ENCODE assay signal across 12 mouse cellular contexts in genomic region chr16:49997040-49997439, GRCm38 (mm10).
DNase-seq lines count a peak whose midpoint lies in the region; ATAC-seq lines count a peak whose summit lies in the region.
"Had no signal": no experiment of that assay in that cellular context is flagged by ENCODE, and none has a peak within 500 bp of the region (broad histone marks: within the 10 kb centered on the region; RNA-seq: fewer than 3 reads in every experiment).

No protein-coding gene starts in this region.

- H3K36me3 ChIP-seq in heart, embryonic 12.5 days = no peaks in the 10 kb centered on the region
- no peaks in the 10 kb centered on the region for H3K36me3 ChIP-seq in limb, embryonic 15.5 days
- no peaks in the 10 kb centered on the region for H3K36me3 ChIP-seq in forebrain, embryonic 10.5 days (replicated peaks)
- H3K36me3 ChIP-seq in liver, embryonic 12.5 days = no peaks in the 10 kb centered on the region
- H3K36me3 ChIP-seq: stomach, embryonic 15.5 days had no signal

- H3K4me1 ChIP-seq in heart, embryonic 12.5 days (replicated peaks) = 0 out of 2 replicates have a peak, but pooled peaks cover 9% of the 10 kb centered on the region
- H3K4me1 ChIP-seq in limb, embryonic 15.5 days = peaks cover 6% of the 10 kb centered on the region; the same call in 1 of the 2 replicates
- peaks cover 17% of the 10 kb centered on the region for H3K4me1 ChIP-seq in forebrain, embryonic 10.5 days
- no peaks in the 10 kb centered on the region for H3K4me1 ChIP-seq in liver, embryonic 12.5 days
- H3K4me1 ChIP-seq: stomach, embryonic 15.5 days had no signal

- H3K9me3 ChIP-seq in heart, embryonic 12.5 days (replicated peaks) = no peaks in the 10 kb centered on the region
- H3K9me3 ChIP-seq in limb, embryonic 15.5 days = no peaks in the 10 kb centered on the region
- no peaks in the 10 kb centered on the region for H3K9me3 ChIP-seq in forebrain, embryonic 10.5 days
- H3K9me3 ChIP-seq in liver, embryonic 12.5 days (replicated peaks) = no peaks in the 10 kb centered on the region
- H3K9me3 ChIP-seq: stomach, embryonic 15.5 days had no signal

- no peak overlapping the region for H3K4me2 ChIP-seq in heart, embryonic 12.5 days
- no peak overlapping the region for H3K4me2 ChIP-seq in limb, embryonic 15.5 days
- no peak overlapping the region for H3K4me2 ChIP-seq in liver, embryonic 12.5 days
- H3K4me2 ChIP-seq: stomach, embryonic 15.5 days had no signal

- H3K4me3 ChIP-seq in heart, embryonic 12.5 days = no peak overlapping the region
- H3K4me3 ChIP-seq in limb, embryonic 15.5 days = no peak overlapping the region
- no peak overlapping the region for H3K4me3 ChIP-seq in forebrain, embryonic 10.5 days
- no peak overlapping the region for H3K4me3 ChIP-seq in liver, embryonic 12.5 days
- H3K4me3 ChIP-seq: megakaryocyte, embryonic 14.5 days; stomach, embryonic 15.5 days had no signal

- H3K27ac ChIP-seq in heart, embryonic 12.5 days (ENCODE audit: poor library complexity, severe bottlenecking) = no peak overlapping the region
- peak overlapping the region; percentile 38; the same call in 1 of the 2 replicates for H3K27ac ChIP-seq in limb, embryonic 15.5 days
- H3K27ac ChIP-seq in forebrain, embryonic 10.5 days = no peak overlapping the region
- H3K27ac ChIP-seq in liver, embryonic 12.5 days = no peak overlapping the region
- H3K27ac ChIP-seq: stomach, embryonic 15.5 days had no signal

- H3K9ac ChIP-seq in heart, embryonic 12.5 days = no peak overlapping the region
- H3K9ac ChIP-seq in limb, embryonic 15.5 days = no peak overlapping the region
- no peak overlapping the region for H3K9ac ChIP-seq in liver, embryonic 12.5 days
- H3K9ac ChIP-seq: stomach, embryonic 15.5 days had no signal

- intact Hi-C loops in gastrocnemius, postnatal 36 days (cut with DNase I) = no loop called here

- no peak for ATAC-seq in heart, embryonic 12.5 days (ENCODE audit: insufficient number of reproducible peaks, low FRiP score)
- no peak for ATAC-seq in limb, embryonic 15.5 days (ENCODE audit: insufficient number of reproducible peaks, low FRiP score, low TSS enrichment, low read depth)
- no peak for ATAC-seq in liver, embryonic 12.5 days
- ATAC-seq: Patski had no signal

- H3K27me3 ChIP-seq in heart, embryonic 12.5 days (replicated peaks) = peaks cover 36% of the 10 kb centered on the region
- H3K27me3 ChIP-seq in limb, embryonic 15.5 days = no peaks in the 10 kb centered on the region
- no peaks in the 10 kb centered on the region for H3K27me3 ChIP-seq in forebrain, embryonic 10.5 days (ENCODE audit: poor library complexity, severe bottlenecking)
- no peaks in the 10 kb centered on the region for H3K27me3 ChIP-seq in liver, embryonic 12.5 days (replicated peaks)
- H3K27me3 ChIP-seq: Patski; stomach, embryonic 15.5 days had no signal

- peak; percentile 78 to 86 for DNase-seq in heart, adult 18-20 months
- peak; percentile 91 for DNase-seq in adipocyte (ENCODE audit: low spot score)
- peak; percentile 39 to 73 for DNase-seq in gastrocnemius, postnatal 36 days
- DNase-seq in testis, postnatal 10 days (ENCODE audit: low spot score) = no peak
- DNase-seq in forebrain, embryonic 10.5 days (ENCODE audit: extremely low spot score, low spot score) = no peak
- DNase-seq: retina, postnatal 1 day had no signal

- WGBS in heart, embryonic 12.5 days = 86% methylated on average over 7 of the region's 7 CpGs
- 52% methylated on average over 7 of the region's 7 CpGs for WGBS in limb, embryonic 15.5 days
- WGBS in forebrain, embryonic 10.5 days = 94% methylated on average over 7 of the region's 7 CpGs
- whole genome bisulfite sequencing in liver, embryonic 12.5 days (ENCODE audit: insufficient replicate concordance) = 84% methylated on average over 7 of the region's 7 CpGs

Comparison
In these comparisons a context has a peak if more than half of its experiments do, and no peak if none do; other contexts are left out.
1. DNase-seq: peak in heart, adult 18-20 months (2 of 2), adipocyte (single experiment) and gastrocnemius, postnatal 36 days (2 of 2); none in testis, postnatal 10 days (single experiment) and forebrain, embryonic 10.5 days (single experiment).